In the genomic region with DNA sequence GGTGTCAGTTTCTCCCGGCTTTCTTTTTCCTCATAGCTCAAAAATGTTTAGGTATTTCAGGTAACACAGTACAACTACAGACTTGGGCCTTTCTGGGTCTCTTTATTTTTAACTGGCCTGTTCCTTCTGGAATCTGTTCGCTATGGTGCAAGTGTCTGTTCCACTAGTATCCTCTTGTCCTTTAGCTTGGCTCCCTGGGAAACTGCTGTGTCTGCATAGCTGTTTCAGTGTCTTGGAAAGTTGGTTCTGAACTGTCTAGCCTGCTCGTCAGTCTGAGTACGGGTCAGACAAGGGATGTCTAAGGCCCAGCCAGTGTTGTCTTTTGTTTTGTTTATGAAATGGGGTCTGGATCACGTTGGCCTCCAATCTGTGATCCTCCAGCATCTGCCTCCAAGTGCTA, we compare ENCODE assay signal across 10 mouse cellular contexts. TPM values are rescaled to one million over a fixed set of nuclear protein-coding genes. Genes with fewer than 3 reads are reported as not detected.
DNase-seq lines count a peak whose midpoint lies in the region; ATAC-seq and TF ChIP-seq lines count a peak whose summit lies in the region.
"Had no signal": no experiment of that assay in that cellular context is flagged by ENCODE, and none has a peak within 500 bp of the region (broad histone marks: within the 10 kb centered on the region; RNA-seq: fewer than 3 reads in every experiment).

No protein-coding gene starts in this region.

- peaks cover 69% of the 10 kb centered on the region for H3K4me1 ChIP-seq in hindbrain, embryonic 14.5 days (replicated peaks; ENCODE audit: control insufficient read depth, insufficient read depth, low read length)
- no peaks in the 10 kb centered on the region for H3K4me1 ChIP-seq in hindbrain, embryonic 11.5 days (replicated peaks; ENCODE audit: control insufficient read depth, insufficient read depth, low read length)
- H3K4me1 ChIP-seq in lung, embryonic 15.5 days = peaks cover 48% of the 10 kb centered on the region
- peaks cover 49% of the 10 kb centered on the region for H3K4me1 ChIP-seq in limb, embryonic 14.5 days (ENCODE audit: control insufficient read depth, insufficient read depth, low read length)
- peaks cover 64% of the 10 kb centered on the region for H3K4me1 ChIP-seq in midbrain, embryonic 15.5 days
- H3K4me1 ChIP-seq in intestine, postnatal 0 days (replicated peaks; ENCODE audit: control insufficient read depth, insufficient read depth, low read length) = peaks cover 8% of the 10 kb centered on the region; the same call in 1 of the 2 replicates

- TF ChIP-seq CTCF in intestine, postnatal 0 days (IDR thresholded peaks at IDR 0.05; ENCODE audit: low read depth) = no peak

- H3K27ac ChIP-seq in hindbrain, embryonic 14.5 days = 0 out of 2 replicates have a peak overlapping the region, but pooled peaks have one; percentile 15
- H3K27ac ChIP-seq in hindbrain, embryonic 11.5 days (ENCODE audit: low read depth, low read length) = no peak overlapping the region
- H3K27ac ChIP-seq in lung, embryonic 15.5 days = no peak overlapping the region
- H3K27ac ChIP-seq in limb, embryonic 14.5 days (replicated peaks; ENCODE audit: low read depth, low read length) = no peak overlapping the region
- H3K27ac ChIP-seq in midbrain, embryonic 15.5 days = no peak overlapping the region
- no peak overlapping the region for H3K27ac ChIP-seq in intestine, postnatal 0 days (ENCODE audit: low read depth, low read length)

- no peaks in the 10 kb centered on the region for H3K27me3 ChIP-seq in hindbrain, embryonic 14.5 days (ENCODE audit: control insufficient read depth, insufficient read depth, low read length)
- H3K27me3 ChIP-seq in hindbrain, embryonic 11.5 days (ENCODE audit: control insufficient read depth, insufficient read depth, low read length) = no peaks in the 10 kb centered on the region
- H3K27me3 ChIP-seq in lung, embryonic 15.5 days = no peaks in the 10 kb centered on the region
- H3K27me3 ChIP-seq in limb, embryonic 14.5 days (ENCODE audit: control insufficient read depth, insufficient read depth, low read length) = no peaks in the 10 kb centered on the region
- no peaks in the 10 kb centered on the region for H3K27me3 ChIP-seq in midbrain, embryonic 15.5 days (replicated peaks)
- no peaks in the 10 kb centered on the region for H3K27me3 ChIP-seq in intestine, postnatal 0 days (replicated peaks; ENCODE audit: control insufficient read depth, insufficient read depth, low read length)

- H3K4me3 ChIP-seq in hindbrain, embryonic 14.5 days (replicated peaks; ENCODE audit: low read length) = no peak overlapping the region
- H3K4me3 ChIP-seq in hindbrain, embryonic 11.5 days (ENCODE audit: low read depth, low read length) = no peak overlapping the region
- no peak overlapping the region for H3K4me3 ChIP-seq in lung, embryonic 15.5 days
- no peak overlapping the region for H3K4me3 ChIP-seq in limb, embryonic 14.5 days (replicated peaks; ENCODE audit: low read length)
- H3K4me3 ChIP-seq in midbrain, embryonic 15.5 days = peak overlapping the region; percentile 1; the same call in 1 of the 2 replicates
- no peak overlapping the region for H3K4me3 ChIP-seq in intestine, postnatal 0 days (ENCODE audit: low read depth, low read length)

- H3K4me2 ChIP-seq in hindbrain, embryonic 14.5 days (replicated peaks) = peak overlapping the region; percentile 68
- H3K4me2 ChIP-seq in hindbrain, embryonic 11.5 days (replicated peaks; ENCODE audit: low read depth, low read length) = no peak overlapping the region
- H3K4me2 ChIP-seq in lung, embryonic 15.5 days = 0 out of 2 replicates have a peak overlapping the region, but pooled peaks have one; percentile 7
- 0 out of 2 replicates have a peak overlapping the region, but pooled peaks have one; percentile 5 for H3K4me2 ChIP-seq in limb, embryonic 14.5 days (replicated peaks; ENCODE audit: low read depth, low read length, severe bottlenecking)
- H3K4me2 ChIP-seq in midbrain, embryonic 15.5 days = peak overlapping the region; percentile 65
- no peak overlapping the region for H3K4me2 ChIP-seq in intestine, postnatal 0 days (replicated peaks; ENCODE audit: low read depth)

- no peaks in the 10 kb centered on the region for H3K9me3 ChIP-seq in hindbrain, embryonic 14.5 days (ENCODE audit: control insufficient read depth, low read length)
- no peaks in the 10 kb centered on the region for H3K9me3 ChIP-seq in hindbrain, embryonic 11.5 days (ENCODE audit: control insufficient read depth, low read length)
- no peaks in the 10 kb centered on the region for H3K9me3 ChIP-seq in lung, embryonic 15.5 days
- no peaks in the 10 kb centered on the region for H3K9me3 ChIP-seq in limb, embryonic 14.5 days (ENCODE audit: control insufficient read depth, low read length)
- no peaks in the 10 kb centered on the region for H3K9me3 ChIP-seq in midbrain, embryonic 15.5 days
- H3K9me3 ChIP-seq in intestine, postnatal 0 days (ENCODE audit: control insufficient read depth) = no peaks in the 10 kb centered on the region

- ATAC-seq in hindbrain, embryonic 14.5 days (ENCODE audit: low FRiP score) = no peak
- no peak for ATAC-seq in hindbrain, embryonic 11.5 days (ENCODE audit: low FRiP score)
- ATAC-seq in lung, embryonic 15.5 days (ENCODE audit: borderline replicate concordance, extremely low read depth, low FRiP score, low TSS enrichment) = no peak
- ATAC-seq in limb, embryonic 14.5 days (ENCODE audit: low FRiP score, low read depth) = no peak
- ATAC-seq in midbrain, embryonic 15.5 days (replicated peaks) = no peak
- ATAC-seq in intestine, postnatal 0 days = no peak

- no peak overlapping the region for H3K9ac ChIP-seq in hindbrain, embryonic 14.5 days
- no peak overlapping the region for H3K9ac ChIP-seq in hindbrain, embryonic 11.5 days (ENCODE audit: low read depth, low read length)
- H3K9ac ChIP-seq in lung, embryonic 15.5 days = no peak overlapping the region
- no peak overlapping the region for H3K9ac ChIP-seq in limb, embryonic 14.5 days (ENCODE audit: low read depth, low read length, severe bottlenecking)
- H3K9ac ChIP-seq in midbrain, embryonic 15.5 days = no peak overlapping the region
- no peak overlapping the region for H3K9ac ChIP-seq in intestine, postnatal 0 days (ENCODE audit: low read depth, low read length)

- no peak for DNase-seq in hindbrain, embryonic 14.5 days (ENCODE audit: low spot score)
- DNase-seq in hindbrain, embryonic 11.5 days (ENCODE audit: low spot score) = no peak
- DNase-seq in lung, postnatal 4 days = no peak
- DNase-seq in limb, embryonic 14.5 days (ENCODE audit: low spot score) = no peak
- DNase-seq: adrenal gland, postnatal 10 days; cerebellum, postnatal 25 days; heart, postnatal 14 days had no signal

- H3K36me3 ChIP-seq in hindbrain, embryonic 14.5 days (replicated peaks; ENCODE audit: control insufficient read depth, insufficient read depth) = no peaks in the 10 kb centered on the region
- no peaks in the 10 kb centered on the region for H3K36me3 ChIP-seq in hindbrain, embryonic 11.5 days (ENCODE audit: control insufficient read depth, insufficient read depth, low read length)
- H3K36me3 ChIP-seq in lung, embryonic 15.5 days = peaks cover under 1% of the 10 kb centered on the region; the same call in 1 of the 2 replicates
- H3K36me3 ChIP-seq in limb, embryonic 14.5 days (ENCODE audit: control insufficient read depth, insufficient read depth, low read length) = peaks cover under 1% of the 10 kb centered on the region; the same call in 1 of the 2 replicates
- no peaks in the 10 kb centered on the region for H3K36me3 ChIP-seq in midbrain, embryonic 15.5 days (replicated peaks)
- no peaks in the 10 kb centered on the region for H3K36me3 ChIP-seq in intestine, postnatal 0 days (ENCODE audit: control insufficient read depth, insufficient read depth)

- 57% methylated on average over 5 of the region's 5 CpGs for WGBS in hindbrain, embryonic 14.5 days
- 64% methylated on average over 5 of the region's 5 CpGs for WGBS in hindbrain, embryonic 11.5 days
- 42% methylated on average over 5 of the region's 5 CpGs for WGBS in lung, embryonic 15.5 days
- WGBS in limb, embryonic 14.5 days = 51% methylated on average over 5 of the region's 5 CpGs
- WGBS in midbrain, embryonic 15.5 days = 46% methylated on average over 5 of the region's 5 CpGs
- 61% methylated on average over 5 of the region's 5 CpGs for WGBS in intestine, postnatal 0 days

- TF ChIP-seq POLR2A in limb, embryonic 14.5 days (IDR thresholded peaks at IDR 0.05; ENCODE audit: borderline replicate concordance, extremely low read depth, insufficient read depth, insufficient read length) = no peak

RNA-seq across cellular contexts. Expression of a gene that starts 3.7 kb away (rescaled TPM):
- polyA plus RNA-seq in hindbrain, embryonic 14.5 days (2014; fragmentation: Nextera tagmentation; extraction: Ambion mirVana) = 14.5 and 22.3 TPM in 2 replicates
- 9.1 and 9.7 TPM in 2 replicates for polyA plus RNA-seq in hindbrain, embryonic 11.5 days (2014; fragmentation: Nextera tagmentation; extraction: Ambion mirVana)
- 5.8 and 6.1 TPM in 2 replicates for polyA plus RNA-seq in lung, embryonic 15.5 days (2015; fragmentation: Nextera tagmentation; extraction: Ambion mirVana)
- 12.6 and 13.3 TPM in 2 replicates for polyA plus RNA-seq in limb, embryonic 14.5 days (2012; rRNA removed)
- polyA plus RNA-seq in limb, embryonic 14.5 days (2014; fragmentation: Nextera tagmentation; extraction: Ambion mirVana) = 12.9 and 14.7 TPM in 2 replicates
- 26.5 and 39.8 TPM in 2 replicates for polyA plus RNA-seq in midbrain, embryonic 15.5 days (2015; fragmentation: Nextera tagmentation; extraction: Ambion mirVana)
- 4.3 and 6.3 TPM in 2 replicates for polyA plus RNA-seq in intestine, postnatal 0 days (2015; fragmentation: Nextera tagmentation; extraction: Ambion mirVana)

Comparison
In these comparisons a context has a peak if more than half of its experiments do, and no peak if none do; other contexts are left out.
1. H3K4me2 ChIP-seq: peak in hindbrain, embryonic 14.5 days (single experiment), lung, embryonic 15.5 days (single experiment), limb, embryonic 14.5 days (single experiment) and midbrain, embryonic 15.5 days (single experiment); none in hindbrain, embryonic 11.5 days (single experiment) and intestine, postnatal 0 days (single experiment).